Mouse (Mus musculus) bone marrow, adult 2 months (tissue): ENCODE data around the gene Nif3l1.

Source experiments
- CTCF ChIP-seq: fragments of 200-500 bp; IDR thresholded peaks from 2 replicates; pipeline ENCODE4 v1.5.1; 2011; ENCODE audit warnings: low read length, control low read depth; ENCODE audit not compliant: control insufficient read depth, insufficient read depth
- POLR2A ChIP-seq: fragments of 200-500 bp; IDR thresholded peaks from 2 replicates; pipeline ENCODE4 v1.6.1; 2011; ENCODE audit warnings: low read depth, mild to moderate bottlenecking, control low read depth, low read length, borderline replicate concordance; ENCODE audit not compliant: control insufficient read depth

- TF ChIP-seq CTCF (no peak), POLR2A (no peak)
These were observed 37.6 kb upstream of the Nif3l1 start for GRCm38 (mm10) chr1:58407321-58407720.
